Mouse (Mus musculus): ENCODE results near the gene Chit1. TPM values are rescaled to one million over a fixed set of nuclear protein-coding genes. Genes with fewer than 3 reads are reported as not detected.

Gene Chit1
- polyA plus RNA-seq, 1 experiment from 2014 or later: 0.15 TPM

GRCm38 (mm10) chr1:134120179-134120578, 9.1 kb downstream of the Chit1 start:
- Histone ChIP-seq H3K4me3 (no peak overlapping the region), H3K4me2 (replicated peaks) (no peak overlapping the region), H3K4me1 (0 out of 2 replicates have a peak, but pooled peaks cover 6% of the 10 kb centered on the region), H3K9ac (no peak overlapping the region), H3K27me3 (replicated peaks) (no peaks in the 10 kb centered on the region), H3K36me3 (no peaks in the 10 kb centered on the region), H3K27ac (no peak overlapping the region), H3K9me3 (no peaks in the 10 kb centered on the region)
- ATAC-seq (ENCODE audit: low FRiP score, low read depth): 0 out of 2 replicates have a peak, but pooled peaks have one; percentile 41
- WGBS: 4% methylated on average over 5 of the region's 5 CpGs

- no peaks in the 10 kb centered on the region for H3K36me3 ChIP-seq
- H3K4me3 ChIP-seq: no peak overlapping the region
- no peak overlapping the region for H3K4me2 ChIP-seq (replicated peaks)
- no peak overlapping the region for H3K9ac ChIP-seq
- no peaks in the 10 kb centered on the region for H3K27me3 ChIP-seq (replicated peaks)
- H3K9me3 ChIP-seq: no peaks in the 10 kb centered on the region
- 61% methylated on average over 9 of the region's 9 CpGs for WGBS
- no peaks in the 10 kb centered on the region for H3K4me1 ChIP-seq
- H3K27ac ChIP-seq: no peak overlapping the region
- no peak for ATAC-seq (ENCODE audit: low FRiP score, low read depth)
These were observed 11.2 kb downstream of the Chit1 start for GRCm38 (mm10) chr1:134122195-134122594.

GRCm38 (mm10) chr1:134133316-134133715, 22.3 kb downstream of the Chit1 start:
- no peaks in the 10 kb centered on the region for H3K4me1 ChIP-seq
- 69% methylated on average over 11 of the region's 11 CpGs for WGBS
- no peak overlapping the region for H3K4me2 ChIP-seq (replicated peaks)
- H3K4me3 ChIP-seq: no peak overlapping the region
- no peak overlapping the region for H3K9ac ChIP-seq
- H3K27me3 ChIP-seq (replicated peaks): no peaks in the 10 kb centered on the region
- ATAC-seq (ENCODE audit: low FRiP score, low read depth): no peak
- no peak overlapping the region for H3K27ac ChIP-seq
- no peaks in the 10 kb centered on the region for H3K9me3 ChIP-seq
- H3K36me3 ChIP-seq: no peaks in the 10 kb centered on the region

GRCm38 (mm10) chr1:134136351-134136750, 25.3 kb downstream of the Chit1 start:
- Histone ChIP-seq H3K9ac (no peak overlapping the region), H3K4me2 (replicated peaks) (no peak overlapping the region), H3K27ac (no peak overlapping the region), H3K9me3 (no peaks in the 10 kb centered on the region), H3K36me3 (no peaks in the 10 kb centered on the region), H3K4me3 (no peak overlapping the region), H3K27me3 (replicated peaks) (no peaks in the 10 kb centered on the region), H3K4me1 (no peaks in the 10 kb centered on the region)
- WGBS: 50% methylated on average over 3 of the region's 3 CpGs
- no peak for ATAC-seq (ENCODE audit: low FRiP score, low read depth)

- Histone ChIP-seq H3K27me3 (replicated peaks) (no peaks in the 10 kb centered on the region), H3K27ac (no peak overlapping the region), H3K4me3 (no peak overlapping the region), H3K9ac (no peak overlapping the region), H3K4me1 (peaks cover 11% of the 10 kb centered on the region), H3K4me2 (replicated peaks) (no peak overlapping the region), H3K9me3 (no peaks in the 10 kb centered on the region), H3K36me3 (no peaks in the 10 kb centered on the region)
- ATAC-seq (ENCODE audit: low FRiP score, low read depth): no peak
- 82% methylated on average over 9 of the region's 9 CpGs for WGBS
These were observed 27.4 kb downstream of the Chit1 start for GRCm38 (mm10) chr1:134138424-134138823.

- no peak overlapping the region for H3K4me3 ChIP-seq
- no peak overlapping the region for H3K9ac ChIP-seq
- no peak overlapping the region for H3K27ac ChIP-seq
- H3K9me3 ChIP-seq: no peaks in the 10 kb centered on the region
- ATAC-seq (ENCODE audit: low FRiP score, low read depth): peak; percentile 70; the same call in 1 of the 2 replicates
- WGBS: 32% methylated on average over 4 of the region's 4 CpGs
- H3K36me3 ChIP-seq: no peaks in the 10 kb centered on the region
- no peaks in the 10 kb centered on the region for H3K27me3 ChIP-seq (replicated peaks)
- no peak overlapping the region for H3K4me2 ChIP-seq (replicated peaks)
- H3K4me1 ChIP-seq: peaks cover 11% of the 10 kb centered on the region
These were observed 31.3 kb downstream of the Chit1 start for GRCm38 (mm10) chr1:134142363-134142794.

GRCm38 (mm10) chr1:134146066-134146465, 35.0 kb downstream of the Chit1 start:
- Histone ChIP-seq H3K9ac (no peak overlapping the region), H3K36me3 (no peaks in the 10 kb centered on the region), H3K4me1 (peaks cover 11% of the 10 kb centered on the region), H3K27ac (no peak overlapping the region), H3K27me3 (replicated peaks) (no peaks in the 10 kb centered on the region), H3K4me3 (no peak overlapping the region), H3K9me3 (no peaks in the 10 kb centered on the region), H3K4me2 (replicated peaks) (no peak overlapping the region)
- 86% methylated on average over 8 of the region's 8 CpGs for WGBS
- no peak for ATAC-seq (ENCODE audit: low FRiP score, low read depth)

- H3K4me1 ChIP-seq: no peaks in the 10 kb centered on the region
- no peak for ATAC-seq (ENCODE audit: low FRiP score, low read depth)
- H3K27me3 ChIP-seq (replicated peaks): no peaks in the 10 kb centered on the region
- no peak overlapping the region for H3K4me2 ChIP-seq (replicated peaks)
- H3K4me3 ChIP-seq: no peak overlapping the region
- no peaks in the 10 kb centered on the region; the same call in 1 of the 2 replicates for H3K9me3 ChIP-seq
- no peak overlapping the region for H3K9ac ChIP-seq
- no peaks in the 10 kb centered on the region for H3K36me3 ChIP-seq
- WGBS: 75% methylated on average over 8 of the region's 8 CpGs
- H3K27ac ChIP-seq: no peak overlapping the region
These were observed 39.0 kb downstream of the Chit1 start for GRCm38 (mm10) chr1:134150076-134150475.

- ATAC-seq (ENCODE audit: low FRiP score, low read depth): no peak
- 86% methylated on average over 9 of the region's 9 CpGs for WGBS
- Histone ChIP-seq H3K27ac (no peak overlapping the region), H3K36me3 (no peaks in the 10 kb centered on the region), H3K4me3 (no peak overlapping the region), H3K4me1 (no peaks in the 10 kb centered on the region), H3K9me3 (no peaks in the 10 kb centered on the region; the same call in 1 of the 2 replicates), H3K9ac (no peak overlapping the region), H3K27me3 (replicated peaks) (no peaks in the 10 kb centered on the region), H3K4me2 (replicated peaks) (no peak overlapping the region)
These were observed 39.7 kb downstream of the Chit1 start for GRCm38 (mm10) chr1:134150745-134151144.

GRCm38 (mm10) chr1:134151655-134152412, 40.8 kb downstream of the Chit1 start:
- Histone ChIP-seq H3K9ac (no peak overlapping the region), H3K36me3 (no peaks in the 10 kb centered on the region), H3K4me3 (no peak overlapping the region), H3K9me3 (no peaks in the 10 kb centered on the region; the same call in 1 of the 2 replicates), H3K27me3 (replicated peaks) (no peaks in the 10 kb centered on the region), H3K4me2 (replicated peaks) (no peak overlapping the region), H3K27ac (no peak overlapping the region), H3K4me1 (no peaks in the 10 kb centered on the region)
- peak; percentile 71 for ATAC-seq (ENCODE audit: low FRiP score, low read depth)
- WGBS: 29% methylated on average over 13 of the region's 13 CpGs

GRCm38 (mm10) chr1:134152626-134153590, 41.9 kb downstream of the Chit1 start:
- no peak overlapping the region for H3K9ac ChIP-seq
- no peak overlapping the region for H3K27ac ChIP-seq
- no peak overlapping the region for H3K4me3 ChIP-seq
- ATAC-seq (ENCODE audit: low FRiP score, low read depth): no peak
- H3K36me3 ChIP-seq: no peaks in the 10 kb centered on the region
- H3K4me1 ChIP-seq: no peaks in the 10 kb centered on the region
- H3K4me2 ChIP-seq (replicated peaks): no peak overlapping the region
- 80% methylated on average over 21 of the region's 21 CpGs for WGBS
- H3K27me3 ChIP-seq (replicated peaks): no peaks in the 10 kb centered on the region
- no peaks in the 10 kb centered on the region; the same call in 1 of the 2 replicates for H3K9me3 ChIP-seq

- Histone ChIP-seq H3K9me3 (no peaks in the 10 kb centered on the region; the same call in 1 of the 2 replicates), H3K9ac (no peak overlapping the region), H3K4me2 (replicated peaks) (no peak overlapping the region), H3K27me3 (replicated peaks) (no peaks in the 10 kb centered on the region), H3K27ac (no peak overlapping the region), H3K36me3 (no peaks in the 10 kb centered on the region), H3K4me1 (no peaks in the 10 kb centered on the region), H3K4me3 (no peak overlapping the region)
- WGBS: 89% methylated on average over 3 of the region's 3 CpGs
- ATAC-seq (ENCODE audit: low FRiP score, low read depth): no peak
These were observed 43.1 kb downstream of the Chit1 start for GRCm38 (mm10) chr1:134154121-134154520.
